Mouse (Mus musculus) mouse trophoblast stem cell (cell line): Measurements from ENCODE around the gene Tmem8.
"Not testable (repeated sequence)": the region's sequence is repeated elsewhere in the genome, so short reads cannot be mapped to it uniquely, and the experiment has no call there.

Experiments
- in situ Hi-C, 2 experiments: fragments of 300-500 bp; cut with MseI, MboI; formaldehyde crosslinking; loops; 2 replicates in 1 of 2; 3 replicates in 1 of 2; pipeline ENCODE4 v1.15.1; 2025

Gene Tmem8

DNA sequence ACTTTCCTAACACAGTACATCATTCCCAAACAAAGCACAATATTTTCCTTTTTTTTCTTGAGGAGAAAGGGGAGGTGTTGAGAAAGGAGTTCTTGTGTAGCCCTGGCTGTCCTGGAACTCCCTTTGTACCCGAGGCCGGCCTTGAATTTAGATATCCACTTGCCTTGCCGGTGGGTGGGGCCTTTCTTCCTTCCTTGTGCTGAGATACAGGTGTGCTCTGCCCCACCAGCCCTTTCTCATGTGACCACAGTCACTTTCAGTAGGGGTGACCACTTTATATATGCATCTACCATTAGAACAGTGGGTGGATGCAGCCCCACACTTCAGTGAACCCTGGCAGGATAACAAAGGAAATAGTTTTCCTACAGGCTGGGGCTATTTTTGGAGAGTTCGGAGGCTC lies 1.4 kb upstream of the Tmem8 start:
- in situ Hi-C loops: no loop called here

DNA sequence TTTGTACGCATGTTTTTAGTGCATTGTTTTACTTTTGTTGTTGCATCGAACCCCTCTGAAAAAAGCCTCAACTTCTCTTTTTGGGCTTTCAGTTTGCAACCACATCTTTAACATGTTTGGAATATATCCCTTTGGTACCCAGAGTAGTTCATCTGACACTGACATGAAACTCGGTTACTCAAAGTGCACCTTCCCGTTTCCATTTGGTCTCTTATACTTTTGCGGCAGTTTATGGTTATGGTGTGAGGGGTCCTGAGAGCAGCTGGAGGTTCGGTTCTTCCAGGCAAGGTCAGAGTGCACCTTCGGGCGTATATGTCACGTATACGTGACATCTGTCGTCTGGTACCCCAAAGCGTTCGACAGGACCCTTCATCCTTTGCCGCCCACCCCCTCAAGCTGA lies 348 bp upstream of the Tmem8 start:
- in situ Hi-C loops: no loop called here

DNA sequence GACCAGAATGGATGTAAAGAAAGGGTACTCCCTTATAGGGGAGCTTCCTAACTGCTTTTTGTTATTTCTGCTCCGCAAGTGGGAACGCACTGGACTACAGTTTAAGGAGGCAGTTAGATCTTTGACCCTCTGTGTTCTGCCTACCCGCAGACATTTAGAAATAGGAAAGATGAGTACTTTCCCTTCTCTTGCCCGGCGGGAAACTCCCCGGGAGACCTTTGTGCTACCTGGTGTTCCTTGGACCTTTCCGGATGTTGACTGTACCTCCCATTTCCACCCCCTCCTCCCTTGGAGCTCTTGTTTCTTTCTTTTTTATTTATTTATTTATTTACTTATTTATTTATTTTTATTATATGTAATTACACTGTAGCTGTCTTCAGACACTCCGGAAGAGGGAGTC lies 962 bp downstream of the Tmem8 start:
- in situ Hi-C loops: no loop called here

DNA sequence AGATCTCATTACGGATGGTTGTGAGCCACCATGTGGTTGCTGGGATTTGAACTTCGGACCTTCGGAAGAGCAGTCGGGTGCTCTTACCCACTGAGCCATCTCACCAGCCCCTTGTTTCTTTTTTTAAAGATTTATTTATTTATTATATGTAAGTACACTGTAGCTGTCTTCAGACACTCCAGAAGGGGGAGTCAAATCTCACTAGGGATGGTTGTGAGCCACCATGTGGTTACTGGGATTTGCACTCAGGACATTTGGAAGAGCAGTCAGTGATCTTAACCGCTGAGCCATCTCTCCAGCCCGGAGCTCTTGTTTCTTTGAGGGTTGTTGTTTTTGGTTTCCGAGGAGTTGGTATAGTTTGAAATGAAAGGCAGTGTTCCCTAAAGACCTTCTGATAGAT lies 1.4 kb downstream of the Tmem8 start:
- in situ Hi-C loops: not testable (repeated sequence)

- in situ Hi-C loops: no loop called here
These were observed 2.3 kb downstream of the Tmem8 start for GRCm38 (mm10) chr17:26115205-26115898.

- in situ Hi-C loops: no loop called here
These were observed 2.9 kb downstream of the Tmem8 start for GRCm38 (mm10) chr17:26115956-26116487.

DNA sequence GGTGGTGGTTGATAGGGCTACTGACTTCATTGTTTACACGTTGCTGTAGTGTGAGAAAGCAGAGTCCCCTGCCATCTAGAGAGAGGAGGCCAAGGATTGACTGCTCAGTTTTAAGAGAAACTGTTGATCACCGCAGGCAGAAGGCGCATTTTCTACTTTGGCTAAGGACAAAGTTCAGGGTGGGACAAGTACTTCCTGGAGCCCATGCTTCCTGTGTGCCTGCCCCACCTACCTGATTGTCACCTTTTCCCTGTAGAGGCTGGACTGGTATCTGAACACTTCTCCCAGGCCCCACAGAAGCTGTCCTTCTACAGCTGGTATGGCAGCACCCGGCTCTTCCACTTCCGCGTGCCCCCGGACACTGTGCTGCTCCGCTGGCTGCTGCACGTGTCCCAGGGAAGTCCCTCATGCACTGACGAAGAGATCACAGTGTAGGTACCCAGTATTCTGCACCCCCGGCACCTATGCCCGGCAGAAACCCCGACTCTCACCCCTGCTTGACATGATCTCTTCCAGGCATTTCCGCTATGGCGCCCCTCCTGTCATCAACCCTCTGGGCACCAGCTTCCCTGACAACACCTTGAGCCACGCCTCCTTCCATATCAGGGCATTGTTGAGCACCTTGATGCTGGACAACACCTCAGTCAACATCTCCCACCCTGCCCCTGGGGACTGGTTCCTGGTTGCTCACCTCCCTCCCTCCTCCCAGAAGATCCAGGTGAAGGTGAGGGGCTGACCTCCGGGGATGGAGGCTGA lies 3.6 kb downstream of the Tmem8 start:
- in situ Hi-C loops: no loop called here

DNA sequence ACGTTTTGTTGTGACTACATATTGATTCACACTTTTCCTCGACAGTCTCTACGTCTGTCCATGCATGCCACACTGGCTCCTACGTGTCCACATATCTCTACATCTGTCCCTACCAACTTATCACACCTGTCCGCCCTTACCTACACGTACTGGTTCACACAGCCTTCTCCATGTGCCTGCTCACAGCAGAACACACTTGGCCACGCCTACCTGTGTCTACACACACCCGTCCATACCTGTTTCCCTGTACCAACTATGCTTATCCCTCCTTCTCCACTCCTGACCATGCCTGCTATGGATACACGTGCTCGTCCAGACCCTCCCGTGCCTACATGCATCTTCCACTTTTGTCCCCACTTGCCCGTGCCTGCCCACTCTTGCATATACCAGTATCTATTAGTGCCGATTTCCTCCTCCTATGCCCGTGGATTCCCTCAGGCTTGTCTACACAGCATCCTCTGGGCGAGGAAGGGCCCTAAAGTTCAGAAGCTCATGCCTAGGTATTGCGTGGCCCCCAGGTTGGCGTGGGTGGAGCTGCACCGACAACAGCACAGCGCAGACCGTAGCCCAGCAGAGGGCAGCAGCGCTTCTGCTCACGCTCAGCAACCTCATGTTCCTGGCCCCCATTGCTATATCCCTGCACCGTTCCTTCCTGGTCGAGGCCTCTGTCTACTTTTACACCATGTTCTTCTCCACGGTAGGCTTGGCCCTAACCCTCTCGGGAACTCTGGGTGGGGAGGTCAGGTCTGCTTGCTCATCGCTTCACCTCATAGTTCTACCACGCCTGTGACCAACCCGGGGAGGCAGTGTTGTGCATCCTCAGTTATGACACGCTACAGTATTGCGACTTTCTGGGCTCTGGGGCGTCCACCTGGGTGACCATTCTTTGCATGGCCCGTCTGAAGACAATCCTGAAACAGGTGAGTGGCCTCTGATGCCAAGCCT lies 6.9 kb downstream of the Tmem8 start:
- in situ Hi-C loops: no loop called here

GRCm38 (mm10) chr17:26122431-26123140 lies 9.5 kb downstream of the Tmem8 start:
- in situ Hi-C loops: no loop called here

- in situ Hi-C loops: no loop called here
These were observed 10.2 kb downstream of the Tmem8 start, which contains the start of gene Mrpl28 for GRCm38 (mm10) chr17:26123267-26123684. Gene Mrpl28 (plus strand): TSS chr17:26123500.

DNA sequence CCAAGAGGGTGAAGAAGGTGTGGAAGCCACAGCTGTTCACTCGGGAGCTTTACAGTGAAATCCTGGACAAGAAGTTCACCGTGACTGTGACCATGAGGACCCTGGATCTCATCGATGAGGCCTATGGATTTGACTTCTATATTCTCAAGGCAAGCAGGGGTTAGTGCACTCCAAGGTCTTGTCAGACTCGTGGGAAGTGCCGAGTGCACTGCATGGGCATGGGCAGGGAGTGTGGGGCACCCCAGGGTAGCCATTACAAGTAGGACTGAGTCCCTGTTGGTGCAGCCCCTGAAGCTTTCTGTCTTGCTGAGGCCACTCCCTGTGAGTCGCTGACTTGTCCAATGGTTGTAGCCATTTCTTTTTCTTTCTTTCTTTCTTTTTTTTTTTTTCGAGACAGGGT lies 11.5 kb downstream of the Tmem8 start:
- in situ Hi-C loops: no loop called here

DNA sequence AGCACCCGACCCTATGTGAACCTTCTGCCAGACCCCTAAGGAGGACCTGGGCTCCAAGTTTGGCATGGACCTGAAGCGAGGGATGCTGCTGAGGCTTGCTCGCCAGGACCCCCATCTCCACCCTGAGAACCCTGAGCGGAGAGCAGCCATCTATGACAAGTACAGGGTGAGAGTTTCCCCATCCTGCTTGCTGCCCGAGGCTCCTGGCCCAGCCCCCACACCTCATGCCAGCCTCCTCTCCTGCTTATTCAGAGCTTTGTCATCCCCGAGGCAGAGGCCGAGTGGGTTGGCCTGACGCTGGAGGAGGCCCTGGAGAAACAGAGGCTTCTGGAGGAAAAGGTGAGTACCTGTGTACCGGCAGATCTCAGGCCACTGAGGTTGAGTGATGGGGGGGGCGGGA lies 12.1 kb downstream of the Tmem8 start:
- in situ Hi-C loops: no loop called here

- in situ Hi-C loops: no loop called here
These were observed 18.1 kb downstream of the Tmem8 start for GRCm38 (mm10) chr17:26131062-26131732.

GRCm38 (mm10) chr17:26131856-26132853 lies 19.1 kb downstream of the Tmem8 start:
- in situ Hi-C loops: no loop called here

DNA sequence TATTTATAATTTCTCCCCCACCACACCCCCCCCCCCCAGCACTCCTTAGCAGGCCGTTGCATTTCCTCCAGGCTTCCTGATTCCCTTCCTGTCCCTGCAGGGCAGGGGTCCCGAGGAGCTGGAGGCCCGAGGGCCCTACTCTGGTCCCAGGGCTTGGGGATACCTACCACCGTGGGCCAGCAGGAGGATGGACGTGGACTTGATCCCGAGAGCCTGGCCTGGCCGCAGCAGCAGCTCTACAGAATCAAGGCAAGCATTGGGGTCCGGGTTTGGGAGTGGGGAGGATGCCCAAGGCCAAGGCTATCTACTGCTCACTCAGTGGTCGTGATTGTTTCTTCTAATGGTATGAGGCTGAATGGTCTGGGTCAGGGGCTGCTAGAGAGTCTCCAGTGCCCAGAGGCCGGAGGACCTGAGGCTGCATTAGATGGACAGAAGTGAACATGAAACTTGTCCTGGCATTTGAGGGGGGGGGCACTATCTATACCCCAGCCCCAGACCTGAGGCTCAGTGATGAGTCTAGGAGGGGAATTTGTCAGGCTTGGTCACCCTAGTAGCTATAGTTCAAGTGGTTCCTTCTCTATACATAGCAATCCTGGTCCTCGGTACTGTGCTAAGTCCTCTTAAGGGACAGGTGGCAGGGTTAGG lies 24.1 kb downstream of the Tmem8 start:
- in situ Hi-C loops: no loop called here

DNA sequence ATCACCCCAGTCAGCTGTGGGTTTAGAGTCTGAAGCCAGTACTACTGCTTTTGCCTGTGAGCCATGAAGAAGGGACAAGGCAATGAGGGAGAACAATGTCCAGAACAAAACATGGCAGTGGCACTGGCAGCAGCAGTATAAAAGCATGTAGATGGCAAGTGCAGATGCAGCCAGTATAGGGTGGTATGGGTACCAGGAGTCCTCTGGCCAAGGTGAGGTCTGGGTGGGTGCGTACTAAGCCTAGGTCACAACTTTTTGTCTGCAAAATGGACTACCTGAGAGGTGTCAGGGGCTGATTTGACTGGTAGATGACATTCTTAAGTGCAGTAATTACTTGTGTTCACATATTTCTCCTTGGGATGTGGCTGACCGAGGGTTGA lies 24.6 kb downstream of the Tmem8 start:
- in situ Hi-C loops: no loop called here

DNA sequence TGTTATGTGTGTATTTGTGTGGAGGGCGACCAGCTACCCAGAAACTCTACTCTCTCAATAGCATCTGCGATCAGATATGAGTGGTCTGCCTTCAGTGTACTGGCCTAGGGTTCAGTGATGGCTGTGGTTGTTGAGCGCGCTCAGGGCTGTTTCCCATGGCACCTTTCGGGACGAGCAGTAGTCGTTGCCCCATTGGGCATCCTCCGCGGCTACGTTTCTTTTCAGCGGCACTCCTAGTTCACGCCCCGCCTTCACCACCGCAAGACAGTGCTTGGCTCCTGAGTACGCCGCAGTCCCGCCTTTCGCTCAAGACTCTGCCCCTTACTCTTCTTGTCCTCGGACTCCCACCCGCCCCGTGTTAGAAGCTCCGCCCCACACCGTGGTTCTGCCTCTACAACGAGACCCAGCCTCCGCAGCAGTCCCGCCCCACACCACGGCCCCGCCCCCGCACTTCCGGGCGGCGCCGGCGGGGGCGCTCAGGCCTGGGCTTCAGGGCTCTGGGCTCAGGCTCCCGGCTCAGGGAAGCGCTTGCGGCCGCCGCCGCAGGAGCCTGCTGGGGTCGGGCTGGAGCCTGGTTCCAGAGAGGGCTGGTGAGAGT lies 25.2 kb downstream of the Tmem8 start, which contains the start of gene Axin1:
Axin1 (plus strand) TSS at position 450 of the 598 bp plus-strand sequence.
- in situ Hi-C loops: no loop called here

GRCm38 (mm10) chr17:26138901-26139381 lies 25.8 kb downstream of the Tmem8 start:
- in situ Hi-C loops: no loop called here
